Mouse (Mus musculus): ENCODE data around the gene Dnajb14.

The Dnajb14 gene

DNA sequence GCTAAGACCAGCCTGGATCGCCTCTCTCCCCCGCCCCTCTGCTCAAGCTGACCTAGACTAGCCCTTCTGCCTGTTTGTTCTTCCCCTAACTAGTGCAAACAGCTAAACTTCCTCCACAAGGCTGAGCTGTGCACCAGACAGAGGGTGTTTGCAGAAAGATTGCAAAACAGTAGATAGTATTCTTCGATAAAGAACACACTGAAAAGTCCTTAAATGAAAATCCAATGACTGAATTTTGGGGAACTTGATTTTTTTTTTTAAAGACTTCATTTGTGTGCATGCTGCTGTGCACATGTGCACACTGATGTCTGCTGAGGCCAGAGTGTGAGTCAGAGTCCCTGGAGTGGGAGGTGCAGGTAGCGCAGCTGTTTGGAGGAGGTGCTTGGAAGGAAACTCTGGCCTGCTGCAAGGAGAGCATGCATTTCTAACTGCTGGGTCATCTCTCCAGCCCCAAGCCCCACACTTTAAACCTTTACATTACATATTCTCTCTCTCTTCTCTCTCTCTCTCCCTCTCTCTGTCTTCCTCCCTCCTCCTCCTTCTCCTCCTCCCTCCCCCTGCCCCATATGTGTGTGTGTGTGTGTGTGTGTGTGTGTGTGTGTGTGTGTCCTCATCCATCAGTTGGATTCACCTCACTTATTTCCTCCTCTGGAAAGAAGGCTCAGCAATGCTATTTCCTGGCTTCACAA is 84.9 kb downstream of the Dnajb14 start:
- CTCF ChIA-PET: no interaction called here

DNA sequence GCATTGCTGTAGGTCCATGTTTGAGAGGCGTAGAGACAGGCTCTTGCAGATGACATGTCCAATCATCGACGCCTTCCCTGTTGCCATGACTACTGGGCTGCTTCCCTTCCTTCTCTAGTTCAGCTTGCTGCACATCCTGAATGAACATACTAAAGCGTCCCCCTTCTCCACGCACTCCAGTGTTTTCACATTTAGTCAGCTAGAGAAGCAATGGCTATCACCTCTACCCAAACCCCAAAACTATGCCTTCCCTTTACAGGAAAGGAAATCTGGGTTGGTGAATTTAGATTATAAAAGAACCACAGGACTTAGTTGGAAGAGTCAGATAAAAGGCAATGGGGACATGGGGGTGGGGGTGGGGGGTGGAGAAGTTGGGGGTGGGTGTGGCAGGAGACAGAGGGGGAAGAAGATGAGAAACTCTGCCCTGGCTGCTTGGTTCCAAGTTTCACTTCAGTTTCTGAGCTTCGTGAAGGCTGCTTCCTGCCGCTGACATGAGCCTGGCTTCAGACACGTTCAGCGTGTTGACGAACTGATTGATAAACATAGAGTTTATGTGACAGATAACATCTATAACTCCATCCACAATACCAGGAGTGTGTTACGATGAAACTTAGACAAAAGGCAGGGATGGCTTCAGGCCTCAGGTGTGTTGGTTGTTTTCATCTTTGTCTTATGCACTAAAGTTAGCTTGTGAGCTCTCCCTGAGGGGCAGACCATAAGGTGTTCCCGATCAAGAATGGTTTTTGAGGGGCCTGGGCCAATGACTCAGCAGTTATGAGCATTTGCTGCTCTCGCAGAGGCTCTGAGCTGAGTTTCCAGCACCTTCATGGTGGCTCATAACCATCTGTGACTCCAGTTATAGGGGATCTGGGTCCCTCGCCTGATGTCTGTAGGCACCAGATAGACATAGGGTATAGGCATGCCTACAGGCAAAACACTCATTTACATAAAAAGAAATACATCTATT is 85.7 kb downstream of the Dnajb14 start:
- CTCF ChIA-PET: interaction anchor here (1.5 kb wide), 1 partner anchor 11 kb away, joined by 4 read pairs; no protein-coding TSS in a partner anchor

DNA sequence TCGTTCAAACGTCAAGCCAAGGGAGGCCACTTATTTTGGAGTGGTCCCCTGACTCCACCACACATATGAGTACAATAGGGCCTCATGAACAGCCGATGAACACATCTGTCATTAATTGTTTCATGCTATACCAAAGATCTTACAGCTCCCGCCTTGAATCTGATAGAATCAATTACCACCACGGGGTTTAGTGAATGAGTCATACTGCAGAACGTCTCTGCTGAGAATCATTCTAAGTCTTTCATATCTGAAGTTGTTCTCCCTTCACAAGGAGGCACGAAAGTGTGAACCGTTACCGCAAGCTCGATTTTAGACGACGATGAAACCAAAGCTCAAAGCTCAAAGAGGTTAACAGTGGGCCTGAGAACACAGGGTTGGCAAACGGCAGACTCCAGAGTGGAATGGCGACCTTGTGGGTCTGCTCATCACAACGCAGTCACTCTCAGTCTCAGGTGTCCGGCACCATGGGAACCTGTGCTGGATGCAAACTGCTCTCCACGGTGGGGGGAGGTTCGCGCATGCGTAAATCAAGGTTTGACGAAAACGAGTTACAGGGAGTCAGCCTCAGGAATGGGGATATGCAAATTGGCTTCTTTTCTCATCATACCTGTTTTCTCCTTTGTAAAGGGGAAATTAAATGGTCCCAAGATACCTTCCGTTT is 86.9 kb downstream of the Dnajb14 start:
- CTCF ChIA-PET: interaction anchor here (1.5 to 1.9 kb wide), 2 partner anchors 10 to 12 kb away, joined by 4 to 12 read pairs; no protein-coding TSS in a partner anchor

DNA sequence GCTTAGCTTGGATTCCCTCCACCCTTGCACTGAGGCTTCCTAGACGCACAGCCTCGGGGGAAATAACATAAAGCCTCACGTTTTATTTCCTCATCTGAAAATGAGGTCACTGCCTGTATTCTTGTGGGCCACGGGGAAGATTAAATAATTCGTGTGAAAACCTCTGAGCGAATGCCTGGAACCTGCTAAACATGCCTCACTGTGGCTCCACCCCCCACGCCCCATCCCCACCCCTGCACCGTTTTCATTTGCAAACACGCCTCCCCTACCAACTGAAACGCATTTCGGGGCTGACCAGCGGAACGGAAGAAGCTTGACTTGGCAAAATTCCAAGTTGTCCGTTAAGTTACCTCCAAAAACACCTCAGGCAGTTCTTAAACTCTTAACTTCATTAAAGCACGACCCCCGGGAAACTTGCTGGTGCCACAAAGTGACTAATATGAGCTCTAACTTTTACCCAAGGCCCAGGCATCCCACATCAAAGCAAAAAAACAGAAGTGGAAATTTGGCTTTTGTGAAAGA is 88.1 kb downstream of the Dnajb14 start:
- CTCF ChIA-PET: interaction anchor here (1.9 kb wide), 1 partner anchor 11 kb away, joined by 12 read pairs; no protein-coding TSS in a partner anchor

DNA sequence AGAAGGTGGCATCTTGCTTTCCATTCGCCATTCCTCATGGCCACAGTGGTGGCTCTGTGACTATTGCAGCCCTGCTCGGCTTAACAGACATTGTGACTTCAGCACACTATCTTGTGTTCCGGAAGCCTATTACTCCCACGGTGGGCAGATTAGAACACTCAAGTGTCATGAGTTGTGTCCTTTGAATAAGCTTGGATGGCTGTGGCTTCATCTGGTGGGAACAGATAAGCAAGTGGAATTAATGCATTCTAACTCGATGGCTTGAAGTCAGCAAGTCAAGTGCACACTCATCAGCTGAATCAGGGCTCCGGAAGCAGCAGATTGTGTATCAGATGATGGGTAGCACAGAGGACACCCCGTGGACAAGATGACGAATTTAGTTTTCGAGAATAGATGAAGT is 90.4 kb downstream of the Dnajb14 start:
- CTCF ChIA-PET: no interaction called here

DNA sequence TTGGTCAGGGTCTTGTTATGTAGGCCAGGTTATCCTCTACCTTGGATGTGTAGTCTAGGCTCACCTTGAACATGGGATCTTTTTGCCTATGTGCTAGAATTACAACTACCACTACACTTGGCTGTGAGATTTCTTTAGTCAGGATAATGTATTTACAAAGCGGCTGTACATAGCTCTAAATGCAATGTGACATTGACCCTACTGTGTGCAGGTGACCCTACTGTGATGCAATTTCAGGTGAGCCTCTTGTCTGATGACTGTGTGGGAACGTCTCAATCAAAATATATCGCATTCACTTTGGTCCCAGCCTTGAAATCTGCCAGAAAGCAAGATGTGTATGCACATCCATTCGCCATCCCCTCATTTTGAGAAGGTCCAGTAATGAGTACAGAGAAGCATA is 90.9 kb downstream of the Dnajb14 start:
- CTCF ChIA-PET: no interaction called here

DNA sequence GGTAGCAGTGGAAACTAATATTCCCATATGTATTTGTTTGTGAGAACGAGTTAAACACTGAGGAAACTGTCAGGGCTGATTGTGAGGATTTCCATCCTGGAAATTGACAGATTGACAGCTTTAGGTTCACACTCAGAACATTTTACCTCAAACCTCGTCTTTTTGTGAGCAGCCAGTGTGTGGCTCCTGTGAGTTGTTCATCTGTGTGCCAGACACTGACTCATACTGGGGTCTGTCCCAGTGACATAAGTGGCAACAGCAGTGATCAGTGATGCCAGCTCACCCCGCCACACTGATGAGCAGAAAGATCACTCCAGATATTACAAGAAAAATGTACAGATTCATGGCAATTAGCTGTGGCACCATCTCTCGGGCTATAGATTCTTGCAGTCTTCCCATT is 92.0 kb downstream of the Dnajb14 start:
- CTCF ChIA-PET: interaction anchor here (0.7 to 1.1 kb wide), 2 partner anchors 9 to 11 kb away, joined by 4 to 6 read pairs; no protein-coding TSS in a partner anchor

DNA sequence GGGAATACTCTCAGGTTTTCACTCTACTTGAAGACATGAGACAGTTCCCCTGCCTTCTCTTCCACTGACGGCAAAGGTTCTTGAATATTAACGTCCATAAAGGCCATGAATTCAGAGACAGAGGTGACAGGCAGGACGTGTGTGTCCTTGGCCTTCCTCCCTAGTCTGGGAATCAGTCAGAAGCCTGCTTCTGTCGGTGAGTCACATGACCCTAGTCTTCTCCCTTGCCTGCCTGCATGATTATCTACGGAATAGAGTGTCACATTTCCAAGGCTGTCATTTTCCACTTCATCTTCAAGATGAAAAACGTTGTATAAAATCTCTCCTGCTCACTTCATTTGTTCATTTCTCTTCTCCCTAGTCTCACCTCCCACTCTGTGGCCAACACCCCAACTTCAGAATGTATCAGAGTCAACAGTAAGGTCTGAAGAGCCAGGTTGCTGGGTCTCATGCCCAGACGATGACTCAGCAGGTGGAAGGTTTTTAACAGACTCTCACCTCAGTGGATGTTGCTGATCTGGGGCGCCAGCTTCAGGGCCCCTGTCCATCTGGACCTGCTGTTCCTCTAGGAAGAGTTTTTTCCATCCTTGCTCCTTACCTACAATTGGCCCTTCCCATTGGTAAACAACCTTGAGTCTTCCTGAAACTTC is 94.4 kb downstream of the Dnajb14 start:
- CTCF ChIA-PET: no interaction called here

DNA sequence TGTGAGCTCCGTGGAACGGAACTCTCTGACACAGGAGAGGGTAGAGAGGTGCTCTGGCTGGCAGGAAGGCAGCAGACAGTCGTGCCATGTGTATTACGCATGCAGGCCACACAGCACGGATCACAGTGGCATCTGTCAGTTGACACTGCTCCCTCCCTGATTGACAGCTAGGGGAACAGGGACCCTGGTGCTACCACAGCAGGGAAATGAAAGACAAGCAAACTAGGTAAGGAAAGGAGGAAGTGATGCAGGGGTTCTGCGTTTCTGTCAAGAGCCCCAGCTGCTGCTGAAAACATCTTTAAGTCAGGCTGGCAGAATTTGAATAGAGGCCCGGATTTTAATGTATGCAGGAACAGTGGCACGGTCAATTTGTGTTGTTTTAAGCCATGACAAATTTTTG is 96.0 kb downstream of the Dnajb14 start:
- CTCF ChIA-PET: interaction anchor here (0.6 to 1.4 kb wide), 2 partner anchors 10 to 27 kb away, joined by 3 to 4 read pairs; no protein-coding TSS in a partner anchor

DNA sequence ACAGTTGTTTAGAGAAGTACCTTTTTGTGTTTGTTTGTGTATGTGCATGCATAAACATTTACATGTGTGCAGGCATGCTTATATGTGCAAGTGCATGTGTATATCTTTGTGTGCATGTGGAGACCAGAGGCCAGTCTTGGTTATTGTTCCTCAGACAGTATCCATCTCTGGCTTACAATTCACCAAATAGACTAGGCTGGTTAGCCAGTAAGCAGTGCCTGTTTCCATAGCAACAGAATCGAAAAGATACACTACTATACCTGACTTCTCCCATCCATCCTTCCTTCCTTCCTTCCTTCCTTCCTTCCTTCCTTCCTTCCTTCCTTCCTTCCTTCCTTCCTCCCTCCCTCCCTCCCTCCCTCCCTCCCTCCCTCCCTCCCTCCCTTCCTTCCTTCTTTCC is 96.5 kb downstream of the Dnajb14 start:
- CTCF ChIA-PET: interaction anchor here (0.6 to 1.4 kb wide), 2 partner anchors 10 to 181 kb away, joined by 4 to 26 read pairs; partner anchors contain the start of gene Mttp

Data from spleen, embryonic (tissue).